Mouse (Mus musculus) intestine, embryonic 14.5 days (tissue): ENCODE measurements at regions not wholly inside any gene's neighbourhood (a gene's known extent, or its start where the extent isn't known, plus 50 kb on each side); places are given as distances from the start of the nearest gene placed in this dataset.
A peak's percentile ranks its signal among the peaks of the same experiment; 100 is the strongest.

ENCODE experiments used
- ATAC-seq: fragments of 200-750 bp; cut with Nextera tagmentation; replicated peaks from 2 replicates; pipeline ENCODE4 v1.8.0; 2017; ENCODE audit warnings: low read depth, moderate number of reproducible peaks, moderate TSS enrichment, moderate library complexity; ENCODE audit not compliant: low FRiP score, low TSS enrichment
- DNase-seq: peaks from one replicate; pipeline ENCODE4 v3.0.0-alpha.2; 2018; ENCODE audit warnings: low spot score
- H3K27ac ChIP-seq: fragments of 300-500 bp; sonication (generic); 2 replicates; pipeline ENCODE4 v1.5.1; 2014; ENCODE audit warnings: low read depth, mild to moderate bottlenecking, control low read depth
- H3K27me3 ChIP-seq: fragments of 300-500 bp; sonication (generic); replicated peaks from 2 replicates; pipeline ENCODE4 v1.6.1; 2014; ENCODE audit warnings: low read length, control low read depth; ENCODE audit not compliant: control insufficient read depth, insufficient read depth
- H3K36me3 ChIP-seq: fragments of 300-500 bp; sonication (generic); 2 replicates; pipeline ENCODE4 v1.6.1; 2014; ENCODE audit warnings: low read length, control low read depth; ENCODE audit not compliant: control insufficient read depth, insufficient read depth
- H3K4me1 ChIP-seq: fragments of 300-500 bp; sonication (generic); replicated peaks from 2 replicates; pipeline ENCODE4 v1.6.1; 2014; ENCODE audit warnings: low read length, control low read depth, mixed read lengths; ENCODE audit not compliant: control insufficient read depth, insufficient read depth
- H3K4me2 ChIP-seq: fragments of 300-500 bp; sonication (generic); 2 replicates; pipeline ENCODE4 v1.6.1; 2014; ENCODE audit warnings: low read length
- H3K4me3 ChIP-seq: fragments of 300-500 bp; sonication (generic); 2 replicates; pipeline ENCODE4 v1.5.1; 2014; ENCODE audit warnings: low read depth, low read length, control low read depth, mixed read lengths
- H3K9ac ChIP-seq: fragments of 300-500 bp; sonication (generic); 2 replicates; pipeline ENCODE4 v1.6.1; 2014; ENCODE audit warnings: mild to moderate bottlenecking, low read length
- H3K9me3 ChIP-seq: fragments of 300-500 bp; sonication (generic); 2 replicates; pipeline ENCODE4 v1.6.1; 2016; ENCODE audit warnings: low read length, control low read depth; ENCODE audit not compliant: control insufficient read depth
- WGBS: fragments of 180-500 bp; shearing (Covaris S2); extraction: QIAGEN DNeasy Blood & Tissue Kit; methylation state at CpG from one replicate; pipeline ENCODE4 v1.1.7; 2014; 5-methylcytosine and 5-hydroxymethylcytosine counted together

DNA sequence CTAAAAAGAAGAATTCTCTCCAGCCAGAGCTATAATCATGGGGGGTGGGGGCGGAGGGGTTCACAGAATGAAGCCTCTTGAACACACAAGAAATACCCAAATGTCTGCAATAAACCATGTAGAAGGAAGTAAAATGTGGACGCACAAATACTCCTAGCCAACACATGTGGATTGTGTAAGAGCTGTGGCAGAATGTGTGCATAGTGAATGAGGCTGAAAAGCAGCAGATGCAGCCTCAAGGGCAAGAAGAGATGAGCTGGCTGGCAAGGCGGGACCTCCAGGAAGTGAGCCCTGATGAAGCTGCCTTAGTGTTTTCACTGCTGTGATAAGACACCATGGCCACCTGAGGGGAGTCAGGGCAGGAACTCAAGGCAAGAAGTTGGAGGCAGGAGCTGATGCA is 53.3 kb upstream of the Arhgap28 start:
- Histone ChIP-seq H3K4me3 (no peak overlapping the region), H3K27ac (no peak overlapping the region), H3K4me2 (no peak overlapping the region), H3K4me1 (no peaks in the 10 kb centered on the region), H3K9me3 (no peaks in the 10 kb centered on the region), H3K9ac (no peak overlapping the region), H3K36me3 (no peaks in the 10 kb centered on the region), H3K27me3 (no peaks in the 10 kb centered on the region)
- DNase-seq (peak; percentile 36), ATAC-seq (no peak)
- 84% methylated on average over 3 of the region's 3 CpGs for WGBS

- Histone ChIP-seq H3K27me3 (no peaks in the 10 kb centered on the region), H3K36me3 (no peaks in the 10 kb centered on the region), H3K4me2 (no peak overlapping the region), H3K27ac (no peak overlapping the region), H3K4me1 (no peaks in the 10 kb centered on the region), H3K4me3 (no peak overlapping the region), H3K9ac (no peak overlapping the region), H3K9me3 (no peaks in the 10 kb centered on the region)
- ATAC-seq, result no peak
- 85% methylated on average over 3 of the region's 3 CpGs for WGBS
- DNase-seq, result no peak
These were observed 56.5 kb upstream of the Arhgap28 start for GRCm38 (mm10) chr17:68060455-68060854.

DNA sequence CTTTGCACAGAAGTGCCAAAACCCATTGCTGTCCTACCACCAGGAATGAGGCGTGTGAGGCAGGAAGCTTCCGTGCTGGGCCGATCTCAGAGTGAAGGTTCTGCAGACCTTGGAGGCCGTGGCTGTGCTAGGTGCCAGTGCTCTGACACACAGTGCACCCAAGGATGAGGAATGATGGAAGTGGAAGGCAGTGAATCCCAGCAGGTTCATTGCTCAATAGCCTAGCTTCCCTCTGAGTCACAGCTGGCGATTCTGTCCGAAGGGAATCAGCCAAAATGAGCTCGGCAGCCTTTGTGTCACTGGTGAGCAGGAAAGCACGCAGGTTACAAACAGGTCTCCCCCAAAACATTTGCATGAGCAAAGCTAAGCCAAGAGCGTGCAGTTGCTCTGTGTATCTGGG is 61.8 kb upstream of the Arhgap28 start:
- H3K27ac ChIP-seq, result no peak overlapping the region
- H3K4me2 ChIP-seq, result no peak overlapping the region
- H3K4me1 ChIP-seq, result peaks cover 10% of the 10 kb centered on the region; the same call in 1 of the 2 replicates
- DNase-seq (no peak), ATAC-seq (no peak)
- 87% methylated on average over 9 of the region's 9 CpGs for WGBS
- no peaks in the 10 kb centered on the region for H3K36me3 ChIP-seq
- no peak overlapping the region for H3K4me3 ChIP-seq
- no peaks in the 10 kb centered on the region for H3K9me3 ChIP-seq
- H3K27me3 ChIP-seq, result no peaks in the 10 kb centered on the region
- no peak overlapping the region for H3K9ac ChIP-seq

GRCm38 (mm10) chr17:68066204-68066603 is 62.3 kb upstream of the Arhgap28 start:
- no peak overlapping the region for H3K4me3 ChIP-seq
- peaks cover 10% of the 10 kb centered on the region; the same call in 1 of the 2 replicates for H3K4me1 ChIP-seq
- no peak overlapping the region for H3K4me2 ChIP-seq
- 98% methylated on average over 2 of the region's 2 CpGs for WGBS
- H3K9ac ChIP-seq, result no peak overlapping the region
- no peak for DNase-seq
- H3K27ac ChIP-seq, result no peak overlapping the region
- no peaks in the 10 kb centered on the region for H3K27me3 ChIP-seq
- H3K36me3 ChIP-seq, result no peaks in the 10 kb centered on the region
- ATAC-seq, result no peak
- H3K9me3 ChIP-seq, result no peaks in the 10 kb centered on the region

DNA sequence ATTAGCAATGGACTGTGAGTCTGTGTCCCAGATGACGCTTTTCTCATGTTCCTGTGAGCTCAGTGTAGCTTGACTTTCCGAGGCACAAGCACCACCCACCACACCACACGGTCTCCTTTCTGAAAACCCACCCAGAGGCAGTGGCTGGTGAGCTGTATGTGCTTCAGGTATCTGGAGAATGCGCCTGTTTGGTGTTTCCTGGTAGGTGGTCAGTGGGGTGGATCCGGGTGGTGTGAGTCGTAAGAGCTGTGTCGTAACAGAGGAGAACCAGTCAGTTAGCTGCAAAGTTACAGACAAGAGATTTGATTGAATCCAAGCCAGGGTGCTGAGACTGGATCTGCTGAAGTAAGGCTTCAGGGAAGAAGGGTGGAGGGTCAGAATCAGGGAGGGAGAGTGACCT is 65.1 kb upstream of the Arhgap28 start:
- H3K27ac ChIP-seq, result peak overlapping the region; percentile 47
- no peak for ATAC-seq
- WGBS, result 33% methylated on average over 7 of the region's 7 CpGs
- peak; percentile 56 for DNase-seq
- no peak overlapping the region for H3K9ac ChIP-seq
- H3K36me3 ChIP-seq, result no peaks in the 10 kb centered on the region
- H3K9me3 ChIP-seq, result no peaks in the 10 kb centered on the region
- peaks cover 10% of the 10 kb centered on the region; the same call in 1 of the 2 replicates for H3K4me1 ChIP-seq
- peak overlapping the region; percentile 22 for H3K4me2 ChIP-seq
- no peaks in the 10 kb centered on the region for H3K27me3 ChIP-seq
- H3K4me3 ChIP-seq, result no peak overlapping the region

DNA sequence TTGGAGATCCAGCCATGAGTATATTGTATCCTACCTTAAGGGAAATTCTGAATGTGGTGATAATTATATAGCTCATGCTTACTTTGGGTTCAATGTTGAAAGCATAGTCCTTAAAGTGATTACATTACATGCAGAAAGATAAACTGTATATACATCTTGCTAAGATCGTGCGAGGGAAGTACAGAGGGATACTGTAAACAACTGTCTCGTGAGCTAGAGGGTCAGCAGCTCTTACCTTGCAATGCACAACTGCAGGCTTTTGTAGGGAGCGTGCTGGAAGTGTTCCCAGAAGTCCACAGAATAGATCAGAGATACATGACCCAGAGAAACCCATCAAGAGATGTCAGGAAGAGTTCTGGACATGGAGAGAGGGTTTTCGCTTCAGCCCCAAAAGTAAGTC is 65.6 kb upstream of the Arhgap28 start:
- H3K36me3 ChIP-seq, result no peaks in the 10 kb centered on the region
- no peaks in the 10 kb centered on the region for H3K9me3 ChIP-seq
- no peak for ATAC-seq
- peaks cover 10% of the 10 kb centered on the region; the same call in 1 of the 2 replicates for H3K4me1 ChIP-seq
- H3K27ac ChIP-seq, result peak overlapping the region; percentile 47
- WGBS, result 34% methylated on average over 5 of the region's 5 CpGs
- no peak for DNase-seq
- H3K4me2 ChIP-seq, result peak overlapping the region; percentile 22
- no peaks in the 10 kb centered on the region for H3K27me3 ChIP-seq
- H3K4me3 ChIP-seq, result no peak overlapping the region
- no peak overlapping the region for H3K9ac ChIP-seq

- Histone ChIP-seq H3K4me2 (no peak overlapping the region), H3K9ac (no peak overlapping the region), H3K9me3 (no peaks in the 10 kb centered on the region), H3K27me3 (no peaks in the 10 kb centered on the region), H3K36me3 (no peaks in the 10 kb centered on the region), H3K4me3 (no peak overlapping the region), H3K4me1 (peaks cover 16% of the 10 kb centered on the region; the same call in 1 of the 2 replicates), H3K27ac (peak overlapping the region; percentile 54; the same call in 1 of the 2 replicates)
- peak; percentile 41; the same call in 1 of the 2 replicates for ATAC-seq
- no peak for DNase-seq
- WGBS, result 6% methylated on average over 4 of the region's 4 CpGs
These were observed 67.6 kb upstream of the Arhgap28 start for GRCm38 (mm10) chr17:68071472-68071871.

- no peak overlapping the region for H3K9ac ChIP-seq
- H3K9me3 ChIP-seq, result no peaks in the 10 kb centered on the region
- DNase-seq (no peak), ATAC-seq (no peak)
- H3K36me3 ChIP-seq, result no peaks in the 10 kb centered on the region
- H3K27me3 ChIP-seq, result no peaks in the 10 kb centered on the region
- peak overlapping the region; percentile 57; the same call in 1 of the 2 replicates for H3K27ac ChIP-seq
- peaks cover 6% of the 10 kb centered on the region; the same call in 1 of the 2 replicates for H3K4me1 ChIP-seq
- no peak overlapping the region for H3K4me3 ChIP-seq
- 56% methylated on average over 2 of the region's 2 CpGs for WGBS
- H3K4me2 ChIP-seq, result no peak overlapping the region
These were observed 71.8 kb upstream of the Arhgap28 start for GRCm38 (mm10) chr17:68075712-68076111.

GRCm38 (mm10) chr17:68078709-68079108 is 74.8 kb upstream of the Arhgap28 start:
- 88% methylated on average over 3 of the region's 3 CpGs for WGBS
- no peak overlapping the region for H3K4me3 ChIP-seq
- H3K27ac ChIP-seq, result no peak overlapping the region
- no peaks in the 10 kb centered on the region for H3K9me3 ChIP-seq
- no peak overlapping the region for H3K4me2 ChIP-seq
- ATAC-seq (no peak), DNase-seq (no peak)
- H3K4me1 ChIP-seq, result 0 out of 2 replicates have a peak, but pooled peaks cover 6% of the 10 kb centered on the region
- no peak overlapping the region for H3K9ac ChIP-seq
- H3K36me3 ChIP-seq, result no peaks in the 10 kb centered on the region
- H3K27me3 ChIP-seq, result no peaks in the 10 kb centered on the region
